Mouse (Mus musculus): ENCODE measurements around the gene Gm9732. TPM values are rescaled to one million over a fixed set of nuclear protein-coding genes. Genes with fewer than 3 reads are reported as not detected.
"Not testable (repeated sequence)": the region's sequence is repeated elsewhere in the genome, so short reads cannot be mapped to it uniquely, and the experiment has no call there.

Gm9732 gene
- total RNA-seq (2022): under 1 TPM; 0.27 to 0.72 (median 0.53) TPM

DNA sequence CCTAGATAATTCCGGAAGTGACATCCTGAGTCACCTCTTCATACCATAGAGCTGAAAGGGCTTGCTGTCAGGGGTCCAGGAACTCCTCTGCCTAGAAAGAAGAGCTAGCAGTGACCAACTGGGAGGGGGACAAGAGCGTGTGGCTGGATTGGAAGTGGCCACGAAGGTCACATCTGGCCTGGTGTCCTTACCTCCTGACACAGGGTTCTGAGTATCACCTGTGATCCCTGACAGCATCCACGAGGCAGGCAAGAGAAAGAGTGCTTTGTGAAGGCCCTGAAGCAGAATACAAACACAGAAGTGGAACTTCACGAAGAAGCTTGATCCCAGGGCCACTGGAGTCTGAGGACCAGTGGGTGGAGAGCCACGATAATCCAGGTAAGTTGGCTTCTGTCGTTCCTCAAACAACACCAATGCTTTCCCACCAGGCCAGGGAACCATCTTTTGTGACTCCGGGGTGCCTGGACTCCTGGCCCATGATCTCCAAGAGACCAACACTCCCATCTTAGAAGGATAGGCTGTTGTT is at the start of gene Gm9732:
Gm9732 (plus strand) TSS at position 51 of the 526 bp plus-strand sequence.
- DNase-seq (ENCODE audit: low spot score in 2 of 2): not testable (repeated sequence)

DNA sequence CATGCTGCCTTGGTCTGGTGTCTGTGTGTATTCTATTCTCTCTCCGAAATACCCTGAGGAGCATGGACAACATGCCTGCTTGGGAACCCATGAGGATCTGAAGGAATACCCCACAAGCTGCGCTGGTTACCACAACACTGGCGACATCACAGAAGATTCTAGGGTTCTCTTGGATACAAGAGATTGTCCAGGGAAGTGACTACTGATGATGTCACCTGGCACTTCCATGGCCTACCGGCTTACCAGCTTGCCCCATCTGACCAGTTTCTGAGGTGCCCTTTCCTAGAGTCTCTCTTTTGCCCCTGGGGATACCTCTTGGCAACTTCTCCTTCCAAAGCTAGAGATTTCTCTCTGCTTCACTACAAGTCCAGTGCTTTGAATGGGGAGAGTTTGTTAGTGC is 39.6 kb upstream of the Gm9732 start, which contains the start of gene Gm8122:
Gm8122 (minus strand) TSS at position 101 of the 400 bp plus-strand sequence.
- DNase-seq (ENCODE audit: low spot score in 2 of 2): not testable (repeated sequence)

GRCm38 (mm10) chr14:43237769-43238168 is 37.1 kb upstream of the Gm9732 start:
- DNase-seq (ENCODE audit: low spot score in 2 of 2): peak in 1 of 2 experiments; percentile 40

DNA sequence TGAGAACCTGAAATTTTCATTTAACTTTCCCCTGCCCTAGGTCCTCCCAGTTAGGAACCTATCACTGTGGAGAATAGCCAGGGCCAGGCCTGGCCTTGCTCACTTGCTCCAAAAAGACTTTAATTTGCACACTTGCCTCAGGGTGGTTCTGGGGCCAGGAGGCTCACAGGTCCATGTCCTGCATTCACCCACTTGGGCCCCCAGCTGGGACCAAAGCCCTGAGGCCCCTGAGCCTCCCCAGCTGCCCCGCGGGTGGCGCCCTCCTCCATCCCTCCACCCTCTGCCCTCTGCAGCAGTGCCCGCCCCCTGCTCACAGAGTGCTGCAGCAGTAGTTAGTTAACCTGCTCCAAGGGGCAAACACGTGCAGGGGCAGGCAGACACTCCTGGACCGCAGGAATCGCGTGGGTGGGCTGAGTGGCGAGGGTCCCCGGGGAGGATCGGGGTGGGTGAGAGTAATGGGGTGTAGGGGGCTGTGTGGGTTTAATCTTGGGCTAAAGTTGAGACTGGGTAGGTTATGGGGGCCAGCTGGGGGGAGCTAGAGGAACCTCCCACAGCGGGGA is 25.1 kb upstream of the Gm9732 start:
- peak in 1 of 2 experiments; percentile 23 for DNase-seq (ENCODE audit: low spot score in 2 of 2)

DNA sequence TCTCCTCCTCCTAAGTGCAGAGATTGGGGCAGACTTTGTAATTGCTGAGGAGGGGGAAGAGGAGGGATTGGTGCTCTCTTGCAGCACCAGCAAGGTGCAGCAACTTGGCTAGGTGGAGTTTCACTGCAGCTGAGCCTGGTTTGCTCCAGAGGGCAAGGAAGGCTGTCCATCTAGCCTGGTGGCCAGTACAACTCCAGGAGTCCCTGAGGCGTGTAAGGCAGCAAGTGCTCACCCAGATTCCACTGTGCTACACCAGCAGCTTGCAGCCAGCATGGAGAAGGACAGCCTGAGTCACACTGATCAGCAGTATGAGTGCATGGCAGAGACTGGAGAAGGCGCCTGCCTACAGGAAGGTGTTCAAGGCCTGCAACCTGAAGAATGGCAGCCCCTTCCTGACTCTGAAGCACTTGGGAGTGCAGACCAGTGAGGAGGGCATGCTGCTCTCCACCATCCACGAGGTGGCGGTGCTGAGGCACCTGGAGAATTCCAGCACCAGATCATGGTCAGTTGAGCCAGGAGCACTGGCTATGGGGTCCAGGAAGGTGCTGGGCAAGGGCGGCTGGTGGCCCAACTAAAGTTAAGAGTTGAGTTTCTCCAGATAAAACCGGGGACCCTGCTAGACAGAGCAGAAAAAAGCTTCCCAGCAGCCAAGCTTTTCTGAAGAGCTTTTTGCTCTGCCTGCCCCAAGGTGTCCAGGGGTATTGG is 24.1 kb upstream of the Gm9732 start:
- DNase-seq (ENCODE audit: low spot score in 2 of 2): not testable (repeated sequence)

DNA sequence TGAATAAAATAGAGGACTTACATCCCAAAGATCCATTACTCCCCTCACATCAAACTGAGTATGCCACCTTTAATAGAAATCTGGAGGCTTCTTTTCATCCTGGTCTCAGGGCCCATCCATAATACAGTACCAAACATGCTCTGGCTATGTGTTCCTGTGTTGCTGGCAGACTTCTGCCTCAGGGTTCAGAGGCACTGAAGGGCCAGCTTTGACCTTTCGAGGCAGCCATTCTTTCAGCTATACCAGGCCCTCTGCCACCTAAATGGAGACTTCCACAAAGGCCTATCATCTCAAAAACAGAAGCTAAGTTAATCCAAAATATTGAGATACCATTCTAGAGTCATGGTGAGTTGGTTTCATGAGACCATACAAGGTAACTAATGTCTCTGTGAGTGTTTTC is 18.3 kb upstream of the Gm9732 start:
- DNase-seq (ENCODE audit: low spot score in 2 of 2): not testable (repeated sequence)

DNA sequence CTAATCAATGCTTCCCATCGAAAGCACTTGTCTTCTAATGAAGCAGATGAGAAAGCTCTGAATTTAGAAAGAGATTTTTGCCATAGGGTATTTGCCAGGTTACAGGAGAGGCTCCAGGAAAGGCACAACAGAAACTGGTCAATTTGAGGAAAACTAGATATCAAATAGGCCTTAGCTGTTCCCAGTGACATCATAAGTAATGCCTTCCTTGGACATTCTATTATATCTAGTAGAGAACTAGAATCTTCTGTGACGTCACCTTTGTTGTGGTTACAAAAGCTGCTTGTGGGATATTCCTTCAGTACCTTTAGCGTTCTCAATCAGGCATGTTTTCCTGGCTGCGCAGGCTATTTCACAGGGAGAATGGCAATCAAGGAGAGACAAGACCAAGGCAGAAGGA is 16.5 kb upstream of the Gm9732 start, which contains the start of gene Gm8126:
Gm8126 (plus strand) TSS at position 301 of the 400 bp plus-strand sequence.
- not testable (repeated sequence) for DNase-seq (ENCODE audit: low spot score in 2 of 2)

DNA sequence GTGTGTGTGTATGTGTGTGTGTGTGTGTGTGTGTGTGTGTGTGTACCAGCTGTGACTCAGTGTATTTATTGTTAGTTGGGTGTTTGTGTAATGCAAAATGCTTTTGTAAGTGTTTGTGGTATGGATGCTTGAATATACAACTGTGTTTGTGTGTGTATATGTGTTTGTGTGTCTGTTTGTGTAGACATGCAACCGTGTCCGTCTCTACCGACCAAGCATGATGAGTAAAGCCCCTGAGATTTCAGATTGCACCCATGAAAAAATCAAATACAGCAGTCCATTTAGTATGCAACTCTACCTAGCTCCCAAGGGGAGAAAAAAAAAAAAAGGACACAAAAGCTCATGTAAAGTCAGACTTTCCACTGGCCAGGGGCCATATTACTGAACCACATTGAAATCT is 11.4 kb upstream of the Gm9732 start:
- not testable (repeated sequence) for DNase-seq (ENCODE audit: low spot score in 2 of 2)

DNA sequence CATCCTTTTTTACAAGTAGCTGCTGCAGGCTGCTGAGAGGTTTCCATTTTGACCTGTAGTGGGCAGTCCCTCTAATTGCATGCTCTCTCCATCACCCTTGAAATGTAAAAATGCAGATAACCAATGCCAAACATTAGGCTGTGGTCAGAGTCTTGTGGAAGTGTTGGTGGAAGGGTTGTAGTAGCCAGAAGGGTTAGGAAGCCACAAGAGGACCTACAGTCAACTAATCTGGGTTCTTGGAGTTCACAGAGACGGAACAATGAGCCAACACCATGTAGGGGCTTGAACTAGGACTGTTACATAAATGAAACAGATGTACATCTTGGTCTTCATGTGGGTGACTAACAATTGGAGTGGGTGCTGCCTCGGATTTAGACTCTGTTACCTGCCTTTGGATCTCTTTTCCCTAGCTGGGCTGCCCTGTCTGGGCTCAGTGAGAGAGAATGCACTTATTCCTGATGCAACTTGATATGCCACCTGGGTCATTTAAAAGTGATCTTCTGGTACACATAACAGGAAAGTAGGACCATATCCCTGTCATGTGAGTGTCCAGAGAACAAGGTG is 6.2 kb upstream of the Gm9732 start:
- DNase-seq (ENCODE audit: low spot score in 2 of 2): peak in 1 of 2 experiments; percentile 65

- DNase-seq (ENCODE audit: low spot score in 2 of 2): not testable (repeated sequence)
Measured at GRCm38 (mm10) chr14:43269211-43269610, 5.6 kb upstream of the Gm9732 start.

- DNase-seq (ENCODE audit: low spot score in 2 of 2): not testable (repeated sequence)
Measured at GRCm38 (mm10) chr14:43273161-43273560, 1.7 kb upstream of the Gm9732 start.

DNA sequence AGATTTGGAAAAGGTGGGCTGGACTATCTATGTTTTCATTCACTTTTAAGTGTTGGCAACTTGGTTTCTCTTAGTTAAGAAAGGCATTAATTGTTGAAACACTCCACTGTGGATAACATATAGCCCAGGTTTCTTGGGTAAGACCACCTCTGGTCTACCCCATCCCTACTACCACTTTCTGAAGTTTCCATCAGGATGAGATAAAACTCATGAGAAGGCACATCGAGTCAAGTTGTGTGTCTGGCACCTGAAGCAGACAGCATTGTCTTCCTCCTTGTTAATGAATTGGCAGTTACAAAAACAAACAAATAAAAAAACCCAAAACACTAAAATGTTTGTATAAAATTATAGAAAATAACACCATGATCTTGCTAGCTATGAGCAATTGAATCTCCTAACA is 916 bp downstream of the Gm9732 start:
- not testable (repeated sequence) for DNase-seq (ENCODE audit: low spot score in 2 of 2)

- peak in 1 of 2 experiments; percentile 18 for DNase-seq (ENCODE audit: low spot score in 2 of 2)
Measured at GRCm38 (mm10) chr14:43277468-43277867, 2.6 kb downstream of the Gm9732 start.

DNA sequence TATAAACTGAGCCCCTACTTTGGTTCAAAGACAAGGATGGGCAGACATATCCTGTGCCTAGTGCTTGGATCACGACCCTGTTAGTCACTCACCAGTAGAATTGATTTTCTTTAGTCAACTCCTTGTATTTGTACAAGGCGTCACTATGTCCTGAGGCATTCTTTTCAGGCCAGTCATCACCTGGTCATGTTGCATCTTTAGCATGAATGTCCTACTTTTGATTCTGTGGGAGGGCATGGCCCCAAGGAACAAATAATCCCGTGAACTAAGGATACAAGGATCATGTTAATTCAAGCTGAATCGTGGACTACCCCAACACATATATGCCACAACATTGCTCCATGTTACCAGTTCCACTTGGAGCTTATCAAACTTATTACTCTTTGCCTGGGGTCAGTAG is 3.3 kb downstream of the Gm9732 start:
- DNase-seq (ENCODE audit: low spot score in 2 of 2): peak in 1 of 2 experiments; percentile 12

GRCm38 (mm10) chr14:43278681-43279080 is 3.8 kb downstream of the Gm9732 start:
- DNase-seq (ENCODE audit: low spot score in 2 of 2): peak in 1 of 2 experiments; percentile 84

DNA sequence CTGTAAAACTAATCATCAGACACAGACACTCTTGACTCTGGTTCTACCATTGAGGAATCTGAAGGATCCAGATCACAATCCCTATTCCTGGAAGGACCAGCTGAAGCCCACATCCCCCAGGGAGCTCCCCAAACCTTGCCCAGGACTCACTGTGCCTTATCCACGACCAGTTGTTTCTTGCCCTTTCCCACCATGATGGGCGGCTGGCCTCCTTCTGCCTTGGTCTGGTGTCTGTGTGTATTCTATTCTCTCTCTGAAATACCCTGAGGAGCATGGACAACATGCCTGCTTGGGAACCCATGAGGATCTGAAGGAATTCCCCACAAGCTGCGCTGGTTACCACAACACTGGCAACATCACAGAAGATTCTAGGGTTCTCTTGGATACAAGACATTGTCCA is 18.7 kb downstream of the Gm9732 start, which contains the start of gene Gm8127:
Gm8127 (minus strand) TSS at position 330 of the 400 bp plus-strand sequence.
- not testable (repeated sequence) for DNase-seq (ENCODE audit: low spot score in 2 of 2)

- not testable (repeated sequence) for DNase-seq (ENCODE audit: low spot score in 2 of 2)
Measured at GRCm38 (mm10) chr14:43319516-43319915, 44.7 kb downstream of the Gm9732 start.

- DNase-seq (ENCODE audit: low spot score in 2 of 2): not testable (repeated sequence)
Measured at GRCm38 (mm10) chr14:43328603-43329002, 53.8 kb downstream of the Gm9732 start.

DNA sequence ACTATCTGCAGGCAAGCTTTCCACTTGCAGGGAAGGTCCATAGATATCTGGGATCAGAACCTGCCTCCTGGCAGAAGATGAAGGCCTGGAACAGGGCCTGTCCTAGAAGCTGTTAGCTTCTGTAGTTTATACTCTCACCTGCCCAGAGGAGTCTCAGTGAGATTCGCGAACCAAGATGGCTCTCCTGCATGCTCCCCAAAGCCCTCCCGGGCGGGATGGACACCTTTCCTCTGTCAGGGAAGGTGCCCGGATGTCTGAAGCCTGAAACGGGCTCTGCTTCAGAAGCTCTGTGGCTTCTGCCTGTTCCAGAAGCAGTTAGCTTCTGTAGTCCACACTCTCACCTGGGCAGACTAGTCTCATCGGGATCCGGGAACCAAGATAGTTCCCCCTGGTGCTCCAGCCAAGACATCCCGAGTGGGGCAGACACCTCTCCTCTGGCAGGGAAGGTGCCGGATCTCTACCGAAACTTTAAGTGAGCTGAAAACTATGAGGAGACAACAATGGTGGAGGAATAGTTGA is 56.6 kb downstream of the Gm9732 start:
- DNase-seq (ENCODE audit: low spot score in 2 of 2): not testable (repeated sequence)

DNA sequence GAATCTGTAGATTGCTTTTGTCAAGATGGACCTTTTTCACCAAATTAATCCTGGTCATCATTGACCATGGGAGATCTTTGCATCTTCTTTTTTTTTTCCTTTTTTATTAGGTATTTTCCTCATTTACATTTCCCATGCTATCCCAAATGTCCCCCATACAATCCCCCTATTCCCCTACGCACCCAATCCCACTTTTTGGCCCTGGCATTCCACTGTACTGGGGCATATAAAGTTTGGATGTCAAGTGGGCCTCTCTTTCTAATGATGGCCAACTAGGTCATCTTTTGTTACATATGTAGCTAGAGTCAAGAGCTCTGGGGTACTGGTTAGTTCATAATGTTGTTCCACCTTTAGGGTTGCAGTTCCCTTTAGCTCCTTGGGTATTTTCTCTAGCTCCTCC is 62.8 kb downstream of the Gm9732 start:
- not testable (repeated sequence) for DNase-seq (ENCODE audit: low spot score in 2 of 2)

GRCm38 (mm10) chr14:43347711-43348110 is 72.9 kb downstream of the Gm9732 start, which contains the start of gene 1700001F09Rik:
1700001F09Rik (minus strand) TSS chr14:43347811.
- DNase-seq (ENCODE audit: low spot score in 2 of 2): not testable (repeated sequence)
